Mouse (Mus musculus) kidney, postnatal 36 days (tissue): Measurements from ENCODE around the gene Tmem236.
"Not testable (repeated sequence)": the region's sequence is repeated elsewhere in the genome, so short reads cannot be mapped to it uniquely, and the experiment has no call there.

Experiments used
- DNase-seq, 2 experiments: peaks; one replicate each; pipeline ENCODE4 v3.0.0; 2021 to 2022; ENCODE audit warnings: mixed read lengths in 2 of 2

Gene Tmem236

GRCm38 (mm10) chr2:14192046-14192445 is 17.7 kb downstream of the Tmem236 start:
- DNase-seq: no peak

- not testable (repeated sequence) for DNase-seq
These were observed 24.1 kb downstream of the Tmem236 start for GRCm38 (mm10) chr2:14198325-14198903.

GRCm38 (mm10) chr2:14199621-14200020 is 25.3 kb downstream of the Tmem236 start:
- DNase-seq: no peak

DNA sequence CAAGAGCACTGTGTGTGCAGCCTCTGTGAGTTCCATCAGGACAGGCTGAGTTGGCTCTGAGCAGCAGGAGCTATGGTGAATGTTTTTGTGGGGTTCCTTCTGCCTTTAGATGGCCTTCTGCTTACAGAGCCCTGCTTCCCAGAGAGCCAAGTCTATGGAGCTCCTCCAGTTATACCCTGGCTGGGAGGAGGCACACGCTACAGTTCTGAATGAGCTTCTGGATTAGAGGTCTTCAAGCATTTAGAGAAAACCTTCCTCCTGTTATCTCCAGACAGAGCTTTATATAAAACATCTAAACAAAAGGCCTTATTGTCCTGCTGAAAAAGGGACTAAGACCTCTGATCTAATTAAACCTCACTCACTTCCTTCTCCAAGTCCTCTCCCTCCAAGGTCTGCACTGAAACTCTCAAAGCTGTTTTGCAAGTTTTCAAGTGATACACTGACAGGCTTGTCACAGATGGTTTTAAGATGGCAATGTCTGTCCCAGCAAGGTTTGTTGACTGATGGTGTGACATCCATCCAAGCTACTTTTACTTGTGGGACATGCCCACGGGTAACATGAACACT is 26.6 kb downstream of the Tmem236 start:
- not testable (repeated sequence) for DNase-seq

GRCm38 (mm10) chr2:14204308-14204707 is 30.0 kb downstream of the Tmem236 start:
- no peak for DNase-seq

GRCm38 (mm10) chr2:14206798-14207197 is 32.5 kb downstream of the Tmem236 start:
- no peak for DNase-seq

DNA sequence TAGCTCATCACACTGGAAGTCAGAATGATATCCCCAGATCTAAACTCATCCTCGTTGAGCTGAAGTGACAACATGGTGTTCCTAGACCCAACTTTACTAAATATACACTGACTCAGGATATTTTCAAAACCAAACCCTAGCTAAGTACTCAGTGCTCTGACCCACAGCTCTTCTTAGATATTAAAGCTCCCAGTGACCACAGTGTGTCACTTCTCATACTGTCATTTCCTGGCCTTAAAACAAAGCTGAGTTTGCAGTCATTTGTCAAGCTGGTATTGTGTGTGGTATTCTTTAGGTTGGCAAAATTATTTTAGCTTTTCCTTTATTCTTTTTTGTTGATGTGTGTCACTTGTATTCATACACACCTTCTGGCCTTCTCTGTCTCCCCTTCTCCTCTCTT is 36.4 kb downstream of the Tmem236 start:
- no peak for DNase-seq

- DNase-seq: no peak
These were observed 37.3 kb downstream of the Tmem236 start for GRCm38 (mm10) chr2:14211606-14212005.

DNA sequence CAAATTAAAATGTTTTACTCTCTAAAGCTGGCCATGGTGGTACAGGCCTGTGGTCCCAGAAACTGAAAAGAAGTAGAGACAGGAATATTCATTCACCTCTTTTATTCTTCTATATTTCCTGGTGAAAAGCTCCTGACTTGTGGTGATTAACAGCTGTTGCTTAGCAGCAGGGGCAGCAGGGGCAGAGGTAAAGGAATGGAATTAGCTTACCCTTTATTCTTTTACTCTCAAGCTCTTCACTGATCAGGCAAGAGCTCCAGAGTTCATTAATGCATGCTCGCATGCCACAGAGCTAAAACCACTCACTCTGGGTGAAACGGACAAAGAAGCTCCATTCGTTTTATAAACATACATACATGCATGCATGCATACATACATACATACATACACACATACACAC is 40.4 kb downstream of the Tmem236 start:
- no peak for DNase-seq

- DNase-seq: no peak
These were observed 42.3 kb downstream of the Tmem236 start for GRCm38 (mm10) chr2:14216653-14217052.

DNA sequence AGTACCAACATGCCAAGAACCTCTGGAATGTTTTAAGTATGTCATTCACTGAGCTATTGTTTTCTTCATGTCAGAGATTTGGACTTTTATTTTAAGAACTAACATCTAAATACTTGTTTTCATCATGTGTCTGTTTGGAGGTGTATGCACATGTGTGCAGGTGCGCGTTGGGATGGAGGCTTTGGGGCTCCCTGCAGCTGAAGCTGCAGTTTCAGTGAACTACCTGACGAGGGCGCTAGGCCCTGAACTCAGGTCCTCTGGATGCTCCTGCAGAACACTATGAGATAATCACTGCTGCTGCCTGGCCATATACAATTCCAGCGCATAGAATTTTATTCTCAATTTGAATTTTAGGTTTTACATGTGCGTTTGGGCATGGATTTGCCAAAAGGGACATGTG is 43.8 kb downstream of the Tmem236 start:
- no peak for DNase-seq

DNA sequence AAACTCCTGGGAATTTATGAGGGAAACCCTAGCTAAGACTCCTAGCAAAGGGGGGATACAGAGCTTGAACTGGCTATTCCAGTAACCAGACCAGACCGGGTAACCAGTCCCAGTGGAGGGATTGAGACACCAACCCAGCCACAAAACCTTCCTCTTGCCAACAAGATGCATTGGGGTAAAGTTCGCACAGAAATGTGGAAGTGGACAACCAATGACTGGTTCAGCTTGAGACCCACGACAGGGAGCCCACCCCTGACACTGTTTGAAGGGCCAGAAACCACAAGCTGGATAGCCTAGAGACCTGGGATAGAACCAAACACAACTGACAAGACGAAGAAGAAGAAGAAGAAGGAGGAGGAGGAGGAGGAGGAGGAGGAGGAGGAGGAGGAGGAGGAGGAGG is 50.1 kb downstream of the Tmem236 start:
- DNase-seq: no peak

DNA sequence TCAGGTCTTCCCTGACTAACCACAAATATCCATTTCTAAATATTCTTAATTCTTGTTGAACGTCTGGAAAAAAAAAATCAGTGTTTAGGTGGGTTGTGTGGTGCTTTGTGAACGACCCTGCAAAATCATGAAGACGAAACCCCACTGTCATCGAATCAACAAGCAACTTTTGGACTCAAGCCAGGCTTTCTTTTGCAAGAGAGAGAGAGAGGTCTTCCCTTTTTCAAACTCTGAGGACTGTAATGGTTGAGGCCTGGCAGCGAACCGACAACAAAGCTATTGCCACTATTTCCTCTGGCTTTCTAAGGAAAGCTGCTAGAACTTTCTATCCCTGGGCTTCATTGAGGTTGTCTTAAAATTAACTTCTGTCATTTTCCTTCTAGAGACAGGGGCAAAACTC is 54.2 kb downstream of the Tmem236 start:
- DNase-seq: no peak

DNA sequence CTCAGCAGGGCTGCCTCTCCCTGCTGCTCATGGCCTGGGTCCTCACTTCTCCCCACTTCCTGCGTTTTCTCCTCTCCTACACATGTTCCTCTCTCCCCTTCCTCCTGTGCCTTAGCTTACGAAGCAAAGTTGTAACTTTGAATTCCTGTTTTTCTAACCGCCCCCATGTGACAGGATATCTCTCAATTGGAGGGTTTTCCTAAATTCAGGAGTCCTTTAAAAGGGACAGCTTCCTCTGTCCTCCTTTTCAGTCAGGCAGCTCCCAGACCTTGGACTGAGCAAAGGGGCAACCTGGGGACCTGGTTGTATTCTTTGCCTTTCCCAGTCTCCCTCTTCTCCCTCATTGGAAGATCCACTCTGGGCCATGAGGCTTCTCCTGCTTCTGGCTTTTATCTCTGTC is 54.8 kb downstream of the Tmem236 start, which contains the start of gene Mrc1:
Gene Mrc1 (plus strand): TSS at position 244 of the 400 bp plus-strand sequence.
- no peak for DNase-seq

GRCm38 (mm10) chr2:14229979-14230378 is 55.7 kb downstream of the Tmem236 start:
- DNase-seq: no peak

DNA sequence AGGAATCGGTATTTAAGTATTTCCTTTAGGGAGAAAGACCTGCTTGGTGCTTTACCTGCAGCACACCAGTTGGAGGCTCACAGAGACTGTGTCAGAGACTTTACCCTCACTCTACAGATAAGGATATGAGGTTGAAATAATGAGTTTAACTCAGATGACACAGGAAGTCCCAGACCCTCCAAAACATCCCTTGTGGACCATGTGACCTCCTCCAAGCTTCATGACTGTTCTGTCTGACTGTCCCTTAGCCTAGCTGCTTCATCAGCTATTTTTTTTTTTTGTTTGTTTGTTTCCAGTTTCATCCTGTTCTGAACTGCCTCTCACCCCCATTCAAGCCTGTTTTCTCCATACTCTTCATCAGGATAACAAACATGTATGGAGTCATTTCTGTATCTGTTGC is 58.6 kb downstream of the Tmem236 start:
- no peak for DNase-seq

DNA sequence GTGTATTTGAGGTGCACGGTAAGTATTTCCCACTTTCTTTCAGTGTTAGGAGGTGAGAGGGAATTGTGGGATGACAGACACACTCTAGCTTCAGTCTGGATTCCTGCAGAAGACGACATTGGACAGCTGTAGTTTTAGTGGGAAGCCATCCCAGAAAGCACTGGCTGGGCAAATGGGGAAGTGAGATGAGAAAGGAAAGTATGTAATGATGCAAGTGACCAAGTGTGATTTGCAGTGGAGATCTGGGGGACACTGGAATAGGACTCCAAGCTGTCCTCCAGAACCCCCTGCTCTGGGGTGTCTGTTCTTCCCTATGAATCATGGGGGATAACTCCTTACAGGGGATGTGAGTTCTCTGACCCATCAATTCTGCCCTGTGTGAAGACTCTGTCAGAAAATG is 59.7 kb downstream of the Tmem236 start:
- no peak for DNase-seq

DNA sequence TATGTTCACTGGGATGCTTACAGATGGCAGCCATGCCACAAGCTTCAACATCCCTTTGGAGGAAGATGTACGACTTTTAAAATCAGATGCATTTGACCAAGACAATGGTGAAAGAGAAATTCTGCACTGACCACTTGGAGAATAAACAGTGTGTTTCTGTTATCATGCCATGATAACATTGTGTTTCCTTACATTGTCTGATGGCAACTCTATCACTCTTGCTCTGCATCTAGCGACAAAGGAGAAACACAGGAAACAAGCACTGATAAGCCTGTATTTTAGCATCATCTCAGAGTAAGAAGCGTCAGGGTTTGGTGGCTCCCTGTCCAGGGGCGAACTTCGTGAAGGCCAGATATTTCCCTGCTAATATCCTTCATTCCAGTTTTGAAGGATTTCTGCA is 61.0 kb downstream of the Tmem236 start:
- no peak for DNase-seq

DNA sequence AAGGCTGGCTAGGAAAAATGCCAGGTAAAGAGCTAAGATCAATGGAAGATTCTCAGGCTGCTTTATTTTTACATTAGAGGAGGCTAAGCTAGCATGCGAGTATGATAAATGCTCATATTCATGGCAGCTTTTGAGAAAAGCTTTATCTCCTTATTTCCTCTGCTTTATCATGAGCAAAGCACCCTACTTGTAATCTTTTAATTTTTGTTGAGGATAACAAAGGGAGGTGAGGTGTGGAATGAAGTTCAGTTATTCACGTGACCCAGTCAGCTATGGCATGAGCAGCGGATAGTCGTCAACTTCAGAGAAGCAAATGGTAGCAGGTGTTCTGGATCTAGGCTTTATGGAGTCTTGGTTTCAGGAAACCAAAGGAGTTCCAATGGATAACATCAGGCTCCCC is 62.6 kb downstream of the Tmem236 start:
- DNase-seq: no peak

DNA sequence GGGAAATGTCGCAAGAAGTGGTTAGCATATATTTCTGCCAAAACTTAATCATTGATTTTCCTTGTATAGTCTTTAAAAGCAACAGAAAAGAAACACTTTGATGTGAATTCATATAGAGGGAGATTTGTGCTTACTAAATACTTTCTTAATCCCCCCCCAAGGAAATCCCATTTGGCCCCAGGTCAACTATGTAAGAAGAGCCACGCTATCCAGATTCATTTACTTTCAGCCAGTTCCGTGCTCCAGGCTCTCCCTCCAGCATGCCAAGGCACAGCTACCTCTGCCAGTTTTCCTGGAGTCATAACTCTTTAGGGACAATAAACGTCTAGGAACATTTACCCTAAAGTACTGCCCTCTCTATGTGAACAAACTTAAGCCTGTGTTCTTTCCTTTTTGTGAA is 63.4 kb downstream of the Tmem236 start:
- no peak for DNase-seq

DNA sequence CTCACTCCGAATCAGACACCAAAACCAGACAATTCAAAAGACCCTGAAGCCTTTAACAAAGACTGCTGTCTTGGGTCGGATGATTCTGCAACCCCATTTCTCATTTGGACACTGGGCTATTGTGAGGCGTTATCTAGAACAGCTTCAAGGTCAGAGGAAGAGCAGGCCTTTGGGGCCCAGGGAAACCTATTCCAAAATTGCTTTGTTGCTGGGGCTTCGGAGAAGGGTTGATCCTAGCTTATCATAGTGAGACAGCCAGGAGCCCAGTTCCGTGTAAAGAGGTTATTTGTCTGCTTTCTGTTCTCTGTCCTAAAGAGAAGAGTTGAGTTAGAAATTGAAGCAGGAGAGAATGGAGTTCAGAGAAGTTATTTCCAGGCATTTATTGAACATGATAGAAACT is 64.8 kb downstream of the Tmem236 start:
- DNase-seq: no peak

GRCm38 (mm10) chr2:14244157-14244556 is 69.8 kb downstream of the Tmem236 start:
- DNase-seq: no peak

- DNase-seq: no peak
These were observed 70.3 kb downstream of the Tmem236 start for GRCm38 (mm10) chr2:14244668-14245067.

- peak in 1 of 2 experiments; percentile 24 for DNase-seq
These were observed 75.7 kb downstream of the Tmem236 start for GRCm38 (mm10) chr2:14249839-14250564.
